Mouse (Mus musculus) intestine, postnatal 0 days (tissue): ENCODE data around the gene Kcnk13. TPM values are rescaled to one million over a fixed set of nuclear protein-coding genes. Genes with fewer than 3 reads are reported as not detected.

ENCODE experiments used
- ATAC-seq: fragments of 200-750 bp; cut with Nextera tagmentation; 2 replicates; pipeline ENCODE4 v1.8.0; 2017; ENCODE audit warnings: mild to moderate bottlenecking, moderate TSS enrichment, moderate library complexity
- H3K27ac ChIP-seq: fragments of 300-500 bp; sonication (generic); 2 replicates; pipeline ENCODE4 v1.5.1; 2014; ENCODE audit warnings: mild to moderate bottlenecking, low read depth, low read length, moderate library complexity
- H3K27me3 ChIP-seq: fragments of 300-500 bp; sonication (generic); replicated peaks from 2 replicates; pipeline ENCODE4 v1.6.1; 2014; ENCODE audit warnings: low read length, mixed read lengths; ENCODE audit not compliant: control insufficient read depth, insufficient read depth
- H3K36me3 ChIP-seq: fragments of 300-500 bp; sonication (generic); 2 replicates; pipeline ENCODE4 v1.6.1; 2014; ENCODE audit warnings: mild to moderate bottlenecking, moderate library complexity; ENCODE audit not compliant: control insufficient read depth, insufficient read depth
- H3K4me1 ChIP-seq: fragments of 300-500 bp; sonication (generic); replicated peaks from 2 replicates; pipeline ENCODE4 v1.6.1; 2014; ENCODE audit warnings: antibody characterized with exemption, low read length, mixed read lengths; ENCODE audit not compliant: control insufficient read depth, insufficient read depth
- H3K4me2 ChIP-seq: fragments of 300-500 bp; sonication (generic); replicated peaks from 2 replicates; pipeline ENCODE4 v1.6.1; 2014; ENCODE audit warnings: low read depth, mild to moderate bottlenecking, moderate library complexity
- H3K4me3 ChIP-seq: fragments of 300-500 bp; sonication (generic); 2 replicates; pipeline ENCODE4 v1.5.1; 2014; ENCODE audit warnings: low read depth, low read length
- H3K9ac ChIP-seq: fragments of 300-500 bp; sonication (generic); 2 replicates; pipeline ENCODE4 v1.6.1; 2014; ENCODE audit warnings: mild to moderate bottlenecking, low read depth, low read length
- H3K9me3 ChIP-seq: fragments of 300-500 bp; sonication (generic); 2 replicates; pipeline ENCODE4 v1.6.1; 2016; ENCODE audit warnings: mixed run types; ENCODE audit not compliant: control insufficient read depth
- CTCF ChIP-seq: sonication (generic); IDR thresholded peaks from 2 replicates; pipeline ENCODE4 v1.5.1; 2016; ENCODE audit warnings: low read depth, mild to moderate bottlenecking, control low read depth, antibody characterized with exemption, moderate library complexity
- WGBS: fragments of 180-500 bp; shearing (Covaris S2); extraction: QIAGEN DNeasy Blood & Tissue Kit; methylation state at CpG from one replicate; pipeline ENCODE4 v1.1.7; 2014; 5-methylcytosine and 5-hydroxymethylcytosine counted together
- polyA plus RNA-seq: library from polyadenylated mRNA; unstranded; fragments of >200 nt; fragmentation: Nextera tagmentation; extraction: Ambion mirVana; gene quantifications from 2 replicates; pipeline ENCODE4 v1.2.1, GENCODE M21; 2015

The Kcnk13 gene
- polyA plus RNA-seq, 1 experiment from 2014 or later = 0.43 TPM

GRCm38 (mm10) chr12:99940704-99941103, 23.6 kb upstream of the Kcnk13 start:
- Histone ChIP-seq H3K27ac (no peak overlapping the region), H3K9me3 (no peaks in the 10 kb centered on the region), H3K27me3 (no peaks in the 10 kb centered on the region), H3K4me2 (no peak overlapping the region), H3K9ac (no peak overlapping the region), H3K36me3 (peaks cover 5% of the 10 kb centered on the region; the same call in 1 of the 2 replicates), H3K4me1 (no peaks in the 10 kb centered on the region), H3K4me3 (no peak overlapping the region)
- WGBS = 77% methylated on average over 7 of the region's 7 CpGs
- no peak for TF ChIP-seq CTCF
- ATAC-seq = no peak

DNA sequence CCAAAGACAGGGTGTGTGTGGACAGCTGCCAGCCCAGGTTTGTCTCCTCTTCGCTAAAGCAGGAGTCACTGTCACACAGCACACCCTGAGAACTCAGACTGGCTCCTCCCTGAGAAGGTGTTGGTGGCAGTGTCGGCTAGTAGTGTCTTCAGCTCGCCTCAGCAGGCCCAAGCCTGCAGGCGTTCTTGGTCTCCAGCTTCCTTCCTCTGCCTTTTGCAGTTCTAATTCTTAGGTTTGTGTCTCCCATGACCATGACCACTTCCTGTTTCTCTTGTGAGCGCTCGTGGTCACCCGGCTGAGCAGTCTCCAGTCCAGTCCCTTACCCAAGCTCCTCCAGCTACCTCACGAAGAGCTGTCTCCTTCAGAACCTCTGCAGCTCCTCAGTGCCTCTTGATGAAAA, 21.9 kb upstream of the Kcnk13 start:
- Histone ChIP-seq H3K4me2 (no peak overlapping the region), H3K9me3 (no peaks in the 10 kb centered on the region), H3K36me3 (peaks cover 5% of the 10 kb centered on the region; the same call in 1 of the 2 replicates), H3K9ac (no peak overlapping the region), H3K27me3 (no peaks in the 10 kb centered on the region), H3K4me3 (no peak overlapping the region), H3K4me1 (no peaks in the 10 kb centered on the region), H3K27ac (no peak overlapping the region)
- ATAC-seq = no peak
- 82% methylated on average over 8 of the region's 8 CpGs for WGBS
- no peak for TF ChIP-seq CTCF

DNA sequence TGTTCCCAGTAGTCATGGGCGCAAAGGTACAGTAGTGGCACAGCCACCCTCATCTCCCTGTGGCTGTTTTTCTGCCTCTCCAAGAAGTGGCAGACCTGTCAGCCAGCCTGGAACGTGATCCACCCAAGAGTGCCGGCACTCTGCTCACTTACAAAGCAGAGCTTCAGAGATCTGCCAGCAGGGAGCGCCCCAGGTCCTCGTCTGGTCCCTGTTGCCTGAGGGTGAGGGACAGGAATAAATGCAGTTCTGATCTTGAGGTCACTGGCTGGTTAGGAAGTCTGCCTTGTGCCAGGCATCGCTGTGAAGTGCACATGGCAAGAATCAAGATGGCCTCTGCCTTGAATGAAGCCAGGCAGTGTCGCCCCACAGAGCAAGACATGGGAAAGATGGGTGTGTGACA, 11.4 kb upstream of the Kcnk13 start:
- no peak overlapping the region for H3K4me3 ChIP-seq
- peak; percentile 77 for TF ChIP-seq CTCF
- no peaks in the 10 kb centered on the region for H3K4me1 ChIP-seq
- no peak for ATAC-seq
- no peak overlapping the region for H3K9ac ChIP-seq
- no peak overlapping the region for H3K27ac ChIP-seq
- whole genome bisulfite sequencing = 68% methylated on average over 7 of the region's 7 CpGs
- no peaks in the 10 kb centered on the region for H3K9me3 ChIP-seq
- no peaks in the 10 kb centered on the region for H3K27me3 ChIP-seq
- H3K4me2 ChIP-seq = no peak overlapping the region
- no peaks in the 10 kb centered on the region for H3K36me3 ChIP-seq

DNA sequence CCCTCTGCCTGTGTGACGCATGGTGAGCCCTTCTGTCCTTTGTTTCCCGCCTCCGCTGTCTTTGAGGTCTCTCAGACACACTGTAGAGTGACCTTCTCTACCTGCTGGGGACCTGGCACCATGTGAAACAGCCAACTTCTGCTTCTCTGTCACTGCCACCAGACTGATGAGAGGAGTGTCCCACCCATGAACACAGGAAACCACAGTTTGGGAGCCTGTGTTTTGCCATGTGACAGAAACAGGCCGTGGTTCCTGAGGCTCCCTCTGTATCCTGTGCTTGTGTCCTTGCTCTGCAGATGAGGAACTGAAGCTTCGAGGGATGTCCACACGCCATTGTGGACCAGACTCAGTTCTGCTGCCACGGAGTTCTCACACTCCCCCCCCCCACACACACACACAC, 7.9 kb upstream of the Kcnk13 start:
- no peak for ATAC-seq
- H3K36me3 ChIP-seq = no peaks in the 10 kb centered on the region
- no peak overlapping the region for H3K27ac ChIP-seq
- no peaks in the 10 kb centered on the region for H3K9me3 ChIP-seq
- 74% methylated on average over 7 of the region's 7 CpGs for WGBS
- no peak overlapping the region for H3K9ac ChIP-seq
- no peak for TF ChIP-seq CTCF
- no peak overlapping the region for H3K4me3 ChIP-seq
- H3K27me3 ChIP-seq = peaks cover 6% of the 10 kb centered on the region
- H3K4me2 ChIP-seq = no peak overlapping the region
- H3K4me1 ChIP-seq = no peaks in the 10 kb centered on the region

GRCm38 (mm10) chr12:99958068-99959060, 5.9 kb upstream of the Kcnk13 start:
- H3K36me3 ChIP-seq = no peaks in the 10 kb centered on the region
- no peak for TF ChIP-seq CTCF
- no peaks in the 10 kb centered on the region for H3K4me1 ChIP-seq
- H3K9ac ChIP-seq = no peak overlapping the region
- ATAC-seq = no peak
- WGBS = 69% methylated on average over 9 of the region's 9 CpGs
- no peak overlapping the region for H3K4me3 ChIP-seq
- H3K27ac ChIP-seq = no peak overlapping the region
- no peaks in the 10 kb centered on the region for H3K9me3 ChIP-seq
- H3K4me2 ChIP-seq = no peak overlapping the region
- peaks cover 11% of the 10 kb centered on the region for H3K27me3 ChIP-seq

DNA sequence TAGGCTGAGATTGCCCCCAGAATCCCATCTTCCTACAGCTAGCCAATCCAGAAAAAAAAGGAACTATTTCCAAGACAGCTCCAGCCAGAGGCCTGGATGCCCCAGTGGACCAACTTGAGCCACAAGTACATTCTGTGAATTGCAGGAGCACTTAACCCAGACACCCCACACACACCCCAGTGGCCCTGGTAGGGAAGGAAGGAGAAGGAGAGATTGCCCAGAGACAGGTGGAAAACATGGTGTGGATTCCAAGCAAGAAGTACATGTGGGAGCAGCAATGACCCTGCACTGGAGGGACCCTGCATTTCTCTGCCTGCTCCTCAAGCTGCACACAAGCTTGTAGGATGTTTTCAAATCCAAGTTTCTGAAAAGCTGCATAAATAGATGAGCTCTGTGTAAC, 5.0 kb upstream of the Kcnk13 start:
- Histone ChIP-seq H3K27ac (no peak overlapping the region), H3K4me1 (no peaks in the 10 kb centered on the region), H3K4me3 (no peak overlapping the region), H3K27me3 (peaks cover 20% of the 10 kb centered on the region), H3K4me2 (no peak overlapping the region), H3K9me3 (no peaks in the 10 kb centered on the region), H3K9ac (no peak overlapping the region), H3K36me3 (no peaks in the 10 kb centered on the region)
- TF ChIP-seq CTCF = no peak
- ATAC-seq = no peak
